Mouse (Mus musculus): ENCODE results near the gene Hoxb6. TPM values are rescaled to one million over a fixed set of nuclear protein-coding genes. Genes with fewer than 3 reads are reported as not detected.

Hoxb6 gene
- polyA plus RNA-seq, 1 experiment from 2014 or later: 1.9 TPM

- peaks cover 15% of the 10 kb centered on the region for H3K4me1 ChIP-seq (replicated peaks; ENCODE audit: control insufficient read depth, insufficient read depth, low read length)
- ATAC-seq (replicated peaks; ENCODE audit: low FRiP score) (no peak), DNase-seq (ENCODE audit: low spot score) (no peak)
- H3K27ac ChIP-seq (ENCODE audit: low read depth, low read length): peak overlapping the region; percentile 74
- H3K36me3 ChIP-seq (ENCODE audit: control insufficient read depth, insufficient read depth, low read length): no peaks in the 10 kb centered on the region
- H3K4me2 ChIP-seq: peak overlapping the region; percentile 69
- H3K9me3 ChIP-seq (ENCODE audit: control insufficient read depth, low read length): no peaks in the 10 kb centered on the region
- H3K9ac ChIP-seq (ENCODE audit: low read depth, low read length): peak overlapping the region; percentile 60
- peaks cover 100% of the 10 kb centered on the region for H3K27me3 ChIP-seq (replicated peaks; ENCODE audit: control insufficient read depth, insufficient read depth, low read length)
- 15% methylated on average over 5 of the region's 5 CpGs for WGBS
- H3K4me3 ChIP-seq (ENCODE audit: low read depth, low read length): peak overlapping the region; percentile 45
These were observed 23.0 kb downstream of the Hoxb6 start for GRCm38 (mm10) chr11:96315344-96315681.

DNA sequence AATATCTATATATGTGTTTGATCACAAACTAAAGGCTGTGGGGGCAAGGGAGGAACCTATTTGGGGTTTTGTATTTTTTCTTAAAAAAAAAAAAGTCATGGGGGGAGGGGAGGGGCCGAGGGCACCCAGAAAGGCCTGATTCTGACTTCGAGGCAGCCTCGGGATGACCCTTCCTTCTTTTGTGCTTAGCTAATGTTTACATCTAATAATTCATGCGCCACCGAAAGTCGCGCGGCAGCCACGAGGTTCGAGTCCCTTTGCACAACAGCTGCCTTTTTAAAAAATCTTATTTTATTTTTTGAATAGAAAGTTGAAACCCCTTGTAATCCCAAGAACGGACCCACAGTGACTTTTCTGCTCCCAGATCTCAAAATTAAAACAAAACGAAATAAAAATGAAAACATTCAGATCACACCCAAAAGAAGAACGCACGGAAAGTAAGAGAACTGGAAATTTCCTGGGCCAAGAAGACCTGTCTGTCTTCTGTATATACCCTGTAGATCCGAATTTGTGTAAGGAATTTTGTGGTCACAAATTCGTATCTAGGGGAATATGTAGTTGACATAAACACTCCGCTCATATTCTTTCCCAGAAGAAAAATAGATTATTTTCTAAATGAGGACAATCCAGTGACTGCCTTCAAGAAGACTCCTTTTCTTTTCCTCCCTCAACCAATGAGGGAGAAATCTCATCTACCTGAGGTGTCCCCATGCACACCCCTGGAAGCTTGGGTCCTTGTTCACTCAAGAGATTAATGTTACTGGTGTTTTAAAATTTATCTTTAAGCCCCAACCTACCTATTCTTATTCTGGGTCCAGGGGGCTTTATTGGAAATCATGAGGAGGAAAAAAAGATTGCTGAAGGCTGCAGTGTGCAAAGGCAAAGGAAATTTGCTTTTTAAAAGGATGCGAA, 24.7 kb downstream of the Hoxb6 start:
- Histone ChIP-seq H3K27ac (ENCODE audit: low read depth, low read length) (no peak overlapping the region), H3K9ac (ENCODE audit: low read depth, low read length) (peak overlapping the region; percentile 26; the same call in 1 of the 2 replicates), H3K4me1 (replicated peaks; ENCODE audit: control insufficient read depth, insufficient read depth, low read length) (peaks cover 8% of the 10 kb centered on the region; the same call in 1 of the 2 replicates), H3K4me2 (peak overlapping the region; percentile 69), H3K36me3 (ENCODE audit: control insufficient read depth, insufficient read depth, low read length) (no peaks in the 10 kb centered on the region), H3K4me3 (ENCODE audit: low read depth, low read length) (peak overlapping the region; percentile 51; the same call in 1 of the 2 replicates), H3K27me3 (replicated peaks; ENCODE audit: control insufficient read depth, insufficient read depth, low read length) (peaks cover 98% of the 10 kb centered on the region), H3K9me3 (ENCODE audit: control insufficient read depth, low read length) (no peaks in the 10 kb centered on the region)
- DNase-seq (ENCODE audit: low spot score) (no peak), ATAC-seq (replicated peaks; ENCODE audit: low FRiP score) (no peak)
- WGBS: 18% methylated on average over 18 of the region's 18 CpGs

GRCm38 (mm10) chr11:96317608-96318367, 25.5 kb downstream of the Hoxb6 start, which contains the start of gene Hoxb4:
Hoxb4 (plus strand) TSS chr11:96318267.
- Histone ChIP-seq H3K4me1 (replicated peaks; ENCODE audit: control insufficient read depth, insufficient read depth, low read length) (peaks cover 8% of the 10 kb centered on the region; the same call in 1 of the 2 replicates), H3K9me3 (ENCODE audit: control insufficient read depth, low read length) (no peaks in the 10 kb centered on the region), H3K27ac (ENCODE audit: low read depth, low read length) (peak within 1 kb of the TSS; percentile 83), H3K4me3 (ENCODE audit: low read depth, low read length) (peak within 1 kb of the TSS; percentile 51), H3K36me3 (ENCODE audit: control insufficient read depth, insufficient read depth, low read length) (no peaks in the 10 kb centered on the region), H3K9ac (ENCODE audit: low read depth, low read length) (peak within 1 kb of the TSS; percentile 67), H3K4me2 (peak within 1 kb of the TSS; percentile 69), H3K27me3 (replicated peaks; ENCODE audit: control insufficient read depth, insufficient read depth, low read length) (peaks cover 98% of the 10 kb centered on the region)
- DNase-seq (ENCODE audit: low spot score): no peak
- 5% methylated on average over 28 of the region's 28 CpGs for WGBS
- ATAC-seq (replicated peaks; ENCODE audit: low FRiP score): no peak

- ATAC-seq (replicated peaks; ENCODE audit: low FRiP score) (peak; percentile 31; the same call in 1 of the 2 replicates), DNase-seq (ENCODE audit: low spot score) (no peak)
- Histone ChIP-seq H3K27ac (ENCODE audit: low read depth, low read length) (peak overlapping the region; percentile 83), H3K4me3 (ENCODE audit: low read depth, low read length) (peak overlapping the region; percentile 51), H3K4me1 (replicated peaks; ENCODE audit: control insufficient read depth, insufficient read depth, low read length) (peaks cover 8% of the 10 kb centered on the region; the same call in 1 of the 2 replicates), H3K9ac (ENCODE audit: low read depth, low read length) (peak overlapping the region; percentile 67), H3K36me3 (ENCODE audit: control insufficient read depth, insufficient read depth, low read length) (no peaks in the 10 kb centered on the region), H3K4me2 (peak overlapping the region; percentile 69), H3K9me3 (ENCODE audit: control insufficient read depth, low read length) (no peaks in the 10 kb centered on the region), H3K27me3 (replicated peaks; ENCODE audit: control insufficient read depth, insufficient read depth, low read length) (peaks cover 98% of the 10 kb centered on the region)
- under 1% methylated on average over 36 of the region's 45 CpGs for WGBS
These were observed 26.2 kb downstream of the Hoxb6 start for GRCm38 (mm10) chr11:96318368-96319070.

GRCm38 (mm10) chr11:96319071-96319902, 27.0 kb downstream of the Hoxb6 start:
- Histone ChIP-seq H3K4me2 (peak overlapping the region; percentile 69), H3K36me3 (ENCODE audit: control insufficient read depth, insufficient read depth, low read length) (no peaks in the 10 kb centered on the region), H3K4me3 (ENCODE audit: low read depth, low read length) (peak overlapping the region; percentile 51), H3K27ac (ENCODE audit: low read depth, low read length) (peak overlapping the region; percentile 83), H3K4me1 (replicated peaks; ENCODE audit: control insufficient read depth, insufficient read depth, low read length) (0 out of 2 replicates have a peak, but pooled peaks cover under 1% of the 10 kb centered on the region), H3K27me3 (replicated peaks; ENCODE audit: control insufficient read depth, insufficient read depth, low read length) (peaks cover 96% of the 10 kb centered on the region), H3K9ac (ENCODE audit: low read depth, low read length) (peak overlapping the region; percentile 67), H3K9me3 (ENCODE audit: control insufficient read depth, low read length) (no peaks in the 10 kb centered on the region)
- DNase-seq (ENCODE audit: low spot score) (no peak), ATAC-seq (replicated peaks; ENCODE audit: low FRiP score) (no peak)
- under 1% methylated on average over 28 of the region's 34 CpGs for WGBS

DNA sequence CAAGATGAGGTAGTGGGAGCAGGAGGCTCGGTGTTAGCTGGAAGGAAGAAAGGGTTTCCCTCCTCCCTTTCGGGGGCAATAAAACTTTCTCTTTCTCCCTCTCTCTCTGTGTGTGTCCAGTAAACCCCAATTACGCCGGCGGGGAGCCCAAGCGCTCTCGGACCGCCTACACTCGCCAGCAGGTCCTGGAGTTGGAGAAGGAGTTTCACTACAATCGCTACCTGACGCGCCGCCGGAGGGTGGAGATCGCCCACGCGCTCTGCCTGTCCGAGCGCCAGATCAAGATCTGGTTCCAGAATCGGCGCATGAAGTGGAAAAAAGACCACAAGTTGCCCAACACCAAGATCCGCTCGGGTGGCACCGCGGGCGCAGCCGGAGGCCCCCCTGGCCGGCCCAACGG, 27.6 kb downstream of the Hoxb6 start:
- under 1% methylated on average over 29 of the region's 29 CpGs for WGBS
- ATAC-seq (replicated peaks; ENCODE audit: low FRiP score) (no peak), DNase-seq (ENCODE audit: low spot score) (no peak)
- Histone ChIP-seq H3K36me3 (ENCODE audit: control insufficient read depth, insufficient read depth, low read length) (no peaks in the 10 kb centered on the region), H3K9me3 (ENCODE audit: control insufficient read depth, low read length) (no peaks in the 10 kb centered on the region), H3K27me3 (replicated peaks; ENCODE audit: control insufficient read depth, insufficient read depth, low read length) (peaks cover 96% of the 10 kb centered on the region), H3K9ac (ENCODE audit: low read depth, low read length) (peak overlapping the region; percentile 64), H3K27ac (ENCODE audit: low read depth, low read length) (peak overlapping the region; percentile 83), H3K4me1 (replicated peaks; ENCODE audit: control insufficient read depth, insufficient read depth, low read length) (no peaks in the 10 kb centered on the region; the same call in 1 of the 2 replicates), H3K4me3 (ENCODE audit: low read depth, low read length) (peak overlapping the region; percentile 51), H3K4me2 (peak overlapping the region; percentile 69)

DNA sequence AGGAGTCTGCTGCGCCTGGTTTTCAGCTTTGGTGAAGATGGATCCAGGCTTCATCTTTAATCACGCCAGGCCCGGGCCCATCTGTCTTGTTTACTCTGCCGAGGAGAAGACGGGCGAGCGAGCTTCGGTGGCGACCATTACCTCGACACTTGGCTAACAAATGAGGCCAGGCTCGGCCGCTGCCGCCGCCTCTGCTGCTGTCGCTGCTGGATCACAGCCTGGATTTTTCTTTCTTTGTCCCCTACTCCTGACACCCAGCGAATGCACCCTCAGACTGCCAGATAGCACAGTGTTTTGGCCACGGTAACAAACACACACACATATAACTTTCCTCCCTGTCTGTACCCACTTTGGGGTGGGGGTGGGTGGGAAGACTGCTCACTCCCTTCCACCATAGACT, 28.4 kb downstream of the Hoxb6 start:
- Histone ChIP-seq H3K36me3 (ENCODE audit: control insufficient read depth, insufficient read depth, low read length) (no peaks in the 10 kb centered on the region), H3K27ac (ENCODE audit: low read depth, low read length) (peak overlapping the region; percentile 83), H3K9ac (ENCODE audit: low read depth, low read length) (peak overlapping the region; percentile 62), H3K27me3 (replicated peaks; ENCODE audit: control insufficient read depth, insufficient read depth, low read length) (peaks cover 96% of the 10 kb centered on the region), H3K4me1 (replicated peaks; ENCODE audit: control insufficient read depth, insufficient read depth, low read length) (no peaks in the 10 kb centered on the region; the same call in 1 of the 2 replicates), H3K4me2 (peak overlapping the region; percentile 69), H3K9me3 (ENCODE audit: control insufficient read depth, low read length) (no peaks in the 10 kb centered on the region), H3K4me3 (ENCODE audit: low read depth, low read length) (peak overlapping the region; percentile 51)
- no peak for DNase-seq (ENCODE audit: low spot score)
- no peak for ATAC-seq (replicated peaks; ENCODE audit: low FRiP score)
- WGBS: 15% methylated on average over 17 of the region's 17 CpGs

All from liver, embryonic 11.5 days (tissue).